Mouse (Mus musculus): ENCODE measurements at regions not wholly inside any gene's neighbourhood (a gene's known extent, or its start where the extent isn't known, plus 50 kb on each side); places are given as distances from the start of the nearest gene placed in this dataset.

- ATAC-seq (ENCODE audit: low read depth) = no peak
- H3K9ac ChIP-seq (replicated peaks; ENCODE audit: low read depth, low read length) = no peak overlapping the region
- no peaks in the 10 kb centered on the region for H3K36me3 ChIP-seq (ENCODE audit: control insufficient read depth, insufficient read depth, low read length)
- no peaks in the 10 kb centered on the region for H3K4me1 ChIP-seq (ENCODE audit: control insufficient read depth, insufficient read depth, low read length)
- no peak overlapping the region for H3K27ac ChIP-seq (ENCODE audit: low read depth, low read length)
- no peaks in the 10 kb centered on the region for H3K27me3 ChIP-seq (ENCODE audit: control insufficient read depth, insufficient read depth, low read length)
- no peaks in the 10 kb centered on the region for H3K9me3 ChIP-seq (ENCODE audit: control insufficient read depth, low read length)
- H3K4me2 ChIP-seq (ENCODE audit: low read depth, low read length) = no peak overlapping the region
- no peak overlapping the region for H3K4me3 ChIP-seq (ENCODE audit: low read depth, low read length)
- 92% methylated on average over 5 of the region's 5 CpGs for WGBS
Measured at GRCm38 (mm10) chr11:8148485-8148825, 515.9 kb downstream of the Tns3 start.

GRCm38 (mm10) chr11:8147790-8148484, 516.4 kb downstream of the Tns3 start:
- no peak overlapping the region for H3K4me3 ChIP-seq (ENCODE audit: low read depth, low read length)
- WGBS = 38% methylated on average over 6 of the region's 6 CpGs
- no peak overlapping the region for H3K27ac ChIP-seq (ENCODE audit: low read depth, low read length)
- no peaks in the 10 kb centered on the region for H3K9me3 ChIP-seq (ENCODE audit: control insufficient read depth, low read length)
- no peaks in the 10 kb centered on the region for H3K36me3 ChIP-seq (ENCODE audit: control insufficient read depth, insufficient read depth, low read length)
- no peak for ATAC-seq (ENCODE audit: low read depth)
- H3K9ac ChIP-seq (replicated peaks; ENCODE audit: low read depth, low read length) = no peak overlapping the region
- H3K4me2 ChIP-seq (ENCODE audit: low read depth, low read length) = no peak overlapping the region
- H3K27me3 ChIP-seq (ENCODE audit: control insufficient read depth, insufficient read depth, low read length) = no peaks in the 10 kb centered on the region
- H3K4me1 ChIP-seq (ENCODE audit: control insufficient read depth, insufficient read depth, low read length) = no peaks in the 10 kb centered on the region

GRCm38 (mm10) chr11:8137366-8137765, 527.0 kb downstream of the Tns3 start:
- H3K36me3 ChIP-seq (ENCODE audit: control insufficient read depth, insufficient read depth, low read length) = no peaks in the 10 kb centered on the region
- no peak overlapping the region for H3K9ac ChIP-seq (replicated peaks; ENCODE audit: low read depth, low read length)
- H3K27me3 ChIP-seq (ENCODE audit: control insufficient read depth, insufficient read depth, low read length) = no peaks in the 10 kb centered on the region
- H3K4me1 ChIP-seq (ENCODE audit: control insufficient read depth, insufficient read depth, low read length) = no peaks in the 10 kb centered on the region
- 46% methylated on average over 4 of the region's 4 CpGs for WGBS
- no peak for ATAC-seq (ENCODE audit: low read depth)
- H3K9me3 ChIP-seq (ENCODE audit: control insufficient read depth, low read length) = no peaks in the 10 kb centered on the region
- no peak overlapping the region for H3K27ac ChIP-seq (ENCODE audit: low read depth, low read length)
- no peak overlapping the region for H3K4me2 ChIP-seq (ENCODE audit: low read depth, low read length)
- no peak overlapping the region for H3K4me3 ChIP-seq (ENCODE audit: low read depth, low read length)

- no peak for ATAC-seq (ENCODE audit: low read depth)
Measured at GRCm38 (mm10) chr11:8136666-8137065, 527.7 kb downstream of the Tns3 start.

GRCm38 (mm10) chr11:8109286-8109685, 555.0 kb downstream of the Tns3 start:
- H3K4me1 ChIP-seq (ENCODE audit: control insufficient read depth, insufficient read depth, low read length) = no peaks in the 10 kb centered on the region
- no peaks in the 10 kb centered on the region for H3K36me3 ChIP-seq (ENCODE audit: control insufficient read depth, insufficient read depth, low read length)
- no peak overlapping the region for H3K27ac ChIP-seq (ENCODE audit: low read depth, low read length)
- 95% methylated on average over 2 of the region's 2 CpGs for WGBS
- no peaks in the 10 kb centered on the region for H3K27me3 ChIP-seq (ENCODE audit: control insufficient read depth, insufficient read depth, low read length)
- H3K4me3 ChIP-seq (ENCODE audit: low read depth, low read length) = no peak overlapping the region
- H3K4me2 ChIP-seq (ENCODE audit: low read depth, low read length) = no peak overlapping the region
- H3K9me3 ChIP-seq (ENCODE audit: control insufficient read depth, low read length) = no peaks in the 10 kb centered on the region
- ATAC-seq (ENCODE audit: low read depth) = no peak
- no peak overlapping the region for H3K9ac ChIP-seq (replicated peaks; ENCODE audit: low read depth, low read length)

More at GRCm38 (mm10) chr11:8136666-8137065, 527.7 kb downstream of the Tns3 start:
- Histone ChIP-seq H3K4me3 (ENCODE audit: low read depth, low read length) (no peak overlapping the region), H3K36me3 (ENCODE audit: control insufficient read depth, insufficient read depth, low read length) (no peaks in the 10 kb centered on the region), H3K27me3 (ENCODE audit: control insufficient read depth, insufficient read depth, low read length) (no peaks in the 10 kb centered on the region), H3K27ac (ENCODE audit: low read depth, low read length) (no peak overlapping the region), H3K9ac (replicated peaks; ENCODE audit: low read depth, low read length) (no peak overlapping the region), H3K4me2 (ENCODE audit: low read depth, low read length) (no peak overlapping the region), H3K9me3 (ENCODE audit: control insufficient read depth, low read length) (no peaks in the 10 kb centered on the region), H3K4me1 (ENCODE audit: control insufficient read depth, insufficient read depth, low read length) (no peaks in the 10 kb centered on the region)
- 87% methylated on average over 4 of the region's 4 CpGs for WGBS

GRCm38 (mm10) chr11:8101091-8101490, 563.2 kb downstream of the Tns3 start:
- no peak overlapping the region for H3K27ac ChIP-seq (ENCODE audit: low read depth, low read length)
- no peaks in the 10 kb centered on the region for H3K36me3 ChIP-seq (ENCODE audit: control insufficient read depth, insufficient read depth, low read length)
- no peak overlapping the region for H3K4me2 ChIP-seq (ENCODE audit: low read depth, low read length)
- ATAC-seq (ENCODE audit: low read depth) = no peak
- no peak overlapping the region for H3K9ac ChIP-seq (replicated peaks; ENCODE audit: low read depth, low read length)
- no peaks in the 10 kb centered on the region for H3K27me3 ChIP-seq (ENCODE audit: control insufficient read depth, insufficient read depth, low read length)
- no peak overlapping the region for H3K4me3 ChIP-seq (ENCODE audit: low read depth, low read length)
- H3K9me3 ChIP-seq (ENCODE audit: control insufficient read depth, low read length) = no peaks in the 10 kb centered on the region
- H3K4me1 ChIP-seq (ENCODE audit: control insufficient read depth, insufficient read depth, low read length) = no peaks in the 10 kb centered on the region
- 88% methylated on average over 7 of the region's 7 CpGs for WGBS

- ATAC-seq (ENCODE audit: low read depth) = no peak
- Histone ChIP-seq H3K27ac (ENCODE audit: low read depth, low read length) (no peak overlapping the region), H3K4me1 (ENCODE audit: control insufficient read depth, insufficient read depth, low read length) (no peaks in the 10 kb centered on the region), H3K9me3 (ENCODE audit: control insufficient read depth, low read length) (no peaks in the 10 kb centered on the region), H3K4me3 (ENCODE audit: low read depth, low read length) (no peak overlapping the region), H3K4me2 (ENCODE audit: low read depth, low read length) (no peak overlapping the region), H3K36me3 (ENCODE audit: control insufficient read depth, insufficient read depth, low read length) (no peaks in the 10 kb centered on the region), H3K9ac (replicated peaks; ENCODE audit: low read depth, low read length) (no peak overlapping the region), H3K27me3 (ENCODE audit: control insufficient read depth, insufficient read depth, low read length) (no peaks in the 10 kb centered on the region)
- WGBS = 92% methylated on average over 2 of the region's 2 CpGs
Measured at GRCm38 (mm10) chr11:8084328-8084727, 580.0 kb downstream of the Tns3 start.

GRCm38 (mm10) chr11:8082811-8083210, 581.5 kb downstream of the Tns3 start:
- Histone ChIP-seq H3K9ac (replicated peaks; ENCODE audit: low read depth, low read length) (no peak overlapping the region), H3K27me3 (ENCODE audit: control insufficient read depth, insufficient read depth, low read length) (no peaks in the 10 kb centered on the region), H3K4me1 (ENCODE audit: control insufficient read depth, insufficient read depth, low read length) (no peaks in the 10 kb centered on the region), H3K27ac (ENCODE audit: low read depth, low read length) (no peak overlapping the region), H3K4me2 (ENCODE audit: low read depth, low read length) (no peak overlapping the region), H3K4me3 (ENCODE audit: low read depth, low read length) (no peak overlapping the region), H3K9me3 (ENCODE audit: control insufficient read depth, low read length) (no peaks in the 10 kb centered on the region), H3K36me3 (ENCODE audit: control insufficient read depth, insufficient read depth, low read length) (no peaks in the 10 kb centered on the region)
- WGBS = 91% methylated on average over 4 of the region's 6 CpGs
- ATAC-seq (ENCODE audit: low read depth) = no peak

- Histone ChIP-seq H3K4me1 (ENCODE audit: control insufficient read depth, insufficient read depth, low read length) (no peaks in the 10 kb centered on the region), H3K27ac (ENCODE audit: low read depth, low read length) (no peak overlapping the region), H3K9ac (replicated peaks; ENCODE audit: low read depth, low read length) (no peak overlapping the region), H3K27me3 (ENCODE audit: control insufficient read depth, insufficient read depth, low read length) (no peaks in the 10 kb centered on the region), H3K36me3 (ENCODE audit: control insufficient read depth, insufficient read depth, low read length) (no peaks in the 10 kb centered on the region), H3K9me3 (ENCODE audit: control insufficient read depth, low read length) (no peaks in the 10 kb centered on the region), H3K4me3 (ENCODE audit: low read depth, low read length) (no peak overlapping the region), H3K4me2 (ENCODE audit: low read depth, low read length) (no peak overlapping the region)
- 83% methylated on average over 1 of the region's 1 CpGs for WGBS
- no peak for ATAC-seq (ENCODE audit: low read depth)
Measured at GRCm38 (mm10) chr11:8073321-8073720, 591.0 kb downstream of the Tns3 start.

All from neural tube, embryonic 14.5 days (tissue).